Mouse (Mus musculus) kidney, postnatal 10 days (tissue): ENCODE results near the gene Rnd1.

Experiments used
- DNase-seq: peaks from one replicate; pipeline ENCODE4 v3.0.0; 2021; ENCODE audit warnings: mixed read lengths

Rnd1 gene

GRCm38 (mm10) chr15:98635291-98635841 lies 41.9 kb downstream of the Rnd1 start:
- no peak for DNase-seq

GRCm38 (mm10) chr15:98634541-98635081 lies 42.6 kb downstream of the Rnd1 start:
- DNase-seq = peak; percentile 90

- DNase-seq = no peak
These were observed 43.3 kb downstream of the Rnd1 start for GRCm38 (mm10) chr15:98633822-98634470.

GRCm38 (mm10) chr15:98632921-98633320 lies 44.3 kb downstream of the Rnd1 start:
- no peak for DNase-seq

- DNase-seq = peak; percentile 86
These were observed 45.0 kb downstream of the Rnd1 start for GRCm38 (mm10) chr15:98632107-98632744.

GRCm38 (mm10) chr15:98631493-98631892 lies 45.8 kb downstream of the Rnd1 start:
- peak; percentile 85 for DNase-seq

DNA sequence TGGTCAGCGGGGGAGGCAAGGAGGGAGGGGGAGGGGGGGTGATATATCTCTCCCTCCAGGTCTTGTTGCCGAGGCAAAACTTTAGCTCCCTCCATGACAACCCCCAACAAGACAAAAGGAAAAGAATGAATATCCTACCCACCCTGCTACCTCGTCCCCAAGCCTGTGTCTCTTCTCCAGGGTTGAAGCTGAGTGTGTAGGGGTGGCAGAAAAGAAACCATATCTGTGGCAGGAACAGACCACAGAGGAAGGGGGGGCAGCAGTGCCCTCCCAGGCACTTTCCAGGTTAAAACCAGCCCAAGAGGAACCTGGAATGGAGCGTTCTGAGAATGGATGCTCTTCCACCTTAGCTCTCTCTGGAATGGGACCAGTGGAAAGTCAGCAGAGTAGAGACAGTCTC lies 46.7 kb downstream of the Rnd1 start, which contains the start of gene Cacnb3:
Gene Cacnb3, plus strand, starts transcription at position 301 of the 400 bp plus-strand sequence.
- DNase-seq = no peak

DNA sequence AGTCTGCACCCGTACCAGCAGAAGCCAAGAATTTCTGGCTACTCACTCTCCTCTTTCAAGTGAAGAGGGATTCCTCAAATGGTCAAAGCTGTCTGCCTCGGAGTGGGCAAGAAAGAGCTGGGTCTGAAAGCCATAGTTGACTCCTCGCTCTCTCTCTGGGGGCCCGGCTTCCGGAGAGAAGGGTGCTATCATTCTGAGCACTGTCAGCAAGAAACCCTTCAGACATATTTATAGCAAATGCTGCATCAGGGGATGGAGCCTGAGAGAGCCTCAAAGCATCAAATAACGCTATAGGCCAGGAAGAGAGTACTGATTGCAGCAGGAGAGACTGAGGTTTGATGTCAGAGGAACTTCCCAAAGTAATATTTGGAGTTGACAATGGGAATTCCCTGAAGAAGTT lies 47.8 kb downstream of the Rnd1 start:
- no peak for DNase-seq

DNA sequence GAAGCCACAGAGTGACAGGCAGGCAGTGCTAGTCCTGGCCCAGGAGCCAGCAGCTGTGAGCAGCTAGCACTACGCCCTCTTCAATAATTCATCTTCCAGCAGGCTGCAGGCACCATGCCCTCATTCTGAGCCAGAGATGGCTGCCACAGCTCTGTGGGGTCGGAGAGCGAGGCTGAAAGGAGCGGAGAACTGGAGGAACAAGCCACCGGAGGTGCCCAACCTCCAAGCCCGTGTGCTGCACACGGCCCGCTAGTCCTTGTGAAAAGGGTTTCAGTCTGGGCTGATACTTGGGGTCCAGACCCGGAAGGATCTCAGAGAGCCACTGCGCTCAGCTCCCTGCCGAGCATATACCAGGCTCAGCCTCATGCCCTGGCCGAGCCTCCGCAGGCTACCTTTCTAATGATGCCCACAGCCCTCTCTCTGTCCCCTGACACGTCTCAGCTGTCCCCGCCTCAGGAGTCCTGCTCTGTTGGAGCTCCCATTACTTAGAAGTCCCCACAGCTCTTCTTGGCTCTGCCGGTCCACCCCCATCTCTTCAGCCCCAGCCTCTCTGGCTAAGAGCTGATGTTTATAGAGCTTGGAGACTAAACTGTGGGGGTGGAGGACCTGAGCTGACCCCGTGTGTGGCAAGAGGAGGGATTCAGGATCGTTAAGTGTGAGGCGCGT lies 48.5 kb downstream of the Rnd1 start:
- no peak for DNase-seq

- DNase-seq = no peak
These were observed 50.6 kb downstream of the Rnd1 start for GRCm38 (mm10) chr15:98626487-98627212.

- DNase-seq = no peak
These were observed 51.2 kb downstream of the Rnd1 start for GRCm38 (mm10) chr15:98626078-98626477.

GRCm38 (mm10) chr15:98623361-98623821 lies 53.9 kb downstream of the Rnd1 start:
- no peak for DNase-seq

DNA sequence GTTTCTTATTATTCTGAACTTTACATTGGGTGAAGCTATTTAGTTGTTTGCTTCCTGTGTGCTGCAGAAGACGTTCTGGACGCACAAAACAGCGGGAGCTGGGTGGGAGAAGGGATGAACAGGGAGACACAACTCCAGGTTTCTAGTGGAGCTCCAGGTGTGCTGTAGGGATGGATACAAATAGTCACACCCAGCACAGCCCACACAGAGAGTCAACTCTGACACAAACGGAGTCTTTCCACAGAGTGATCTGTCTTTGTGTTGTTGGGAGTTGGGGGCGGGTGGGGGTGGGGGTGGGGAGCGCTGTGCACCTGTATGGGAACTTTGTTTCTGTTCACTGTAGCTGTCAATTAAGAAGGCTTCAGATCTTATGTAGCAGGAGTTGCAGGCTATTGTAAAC lies 54.5 kb downstream of the Rnd1 start:
- DNase-seq = no peak

DNA sequence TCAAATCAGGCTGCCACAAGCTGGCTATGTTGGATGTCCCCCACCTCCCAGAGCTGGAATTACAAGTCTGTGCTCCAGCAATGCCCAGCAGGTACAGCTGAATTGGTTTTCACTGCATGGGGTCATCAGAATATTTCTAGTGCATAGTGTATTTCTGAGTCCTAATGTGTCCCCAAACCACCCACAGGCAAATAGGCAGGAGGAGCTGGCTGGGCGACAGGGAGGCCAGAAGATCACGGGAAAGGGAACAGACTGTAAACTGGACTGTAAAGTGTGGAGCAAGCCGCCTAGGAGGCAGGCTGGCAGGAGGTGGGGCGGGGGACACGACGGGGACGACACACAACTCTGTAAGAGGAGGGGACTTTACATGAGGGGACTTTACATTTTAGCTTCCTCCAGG lies 55.1 kb downstream of the Rnd1 start:
- DNase-seq = no peak

DNA sequence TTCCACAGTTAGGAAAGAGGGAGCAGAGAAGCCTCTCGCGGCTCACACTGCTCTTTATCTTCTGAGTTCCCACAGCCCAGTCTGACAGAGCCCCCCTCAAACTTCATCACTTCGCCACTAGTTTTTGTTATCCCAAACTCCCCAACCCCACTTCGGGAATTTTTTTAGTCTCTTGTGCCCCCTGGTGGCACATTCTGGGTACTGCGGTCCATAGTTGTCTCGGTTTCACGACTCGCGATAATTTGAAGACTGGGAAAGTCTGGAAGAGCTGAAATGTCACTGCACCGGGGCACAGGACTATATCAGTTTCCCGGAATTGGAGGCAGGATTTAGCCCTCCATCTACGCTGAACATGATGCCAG lies 60.1 kb downstream of the Rnd1 start:
- peak; percentile 85 for DNase-seq

GRCm38 (mm10) chr15:98616362-98617175 lies 60.7 kb downstream of the Rnd1 start:
- DNase-seq = peak; percentile 37

- DNase-seq = no peak
These were observed 61.5 kb downstream of the Rnd1 start for GRCm38 (mm10) chr15:98615751-98616150.

GRCm38 (mm10) chr15:98614971-98615370 lies 62.3 kb downstream of the Rnd1 start:
- DNase-seq = peak; percentile 53

- DNase-seq = peak; percentile 79
These were observed 62.7 kb downstream of the Rnd1 start for GRCm38 (mm10) chr15:98614551-98614950.
